Mouse (Mus musculus) liver, embryonic 14 days (tissue): ENCODE data around the gene Dynlt1f. TPM values are rescaled to one million over a fixed set of nuclear protein-coding genes. Genes with fewer than 3 reads are reported as not detected.

Experiments used
- polyA plus RNA-seq: library from polyadenylated mRNA; depleted of rRNA; stranded (reverse); fragments of >200 nt; gene quantifications from 2 replicates; pipeline ENCODE4 v1.2.3, GENCODE M21; 2012; rRNA removed

Dynlt1f gene
- 63.7 and 73.8 TPM in 2 replicates for polyA plus RNA-seq

DNA sequence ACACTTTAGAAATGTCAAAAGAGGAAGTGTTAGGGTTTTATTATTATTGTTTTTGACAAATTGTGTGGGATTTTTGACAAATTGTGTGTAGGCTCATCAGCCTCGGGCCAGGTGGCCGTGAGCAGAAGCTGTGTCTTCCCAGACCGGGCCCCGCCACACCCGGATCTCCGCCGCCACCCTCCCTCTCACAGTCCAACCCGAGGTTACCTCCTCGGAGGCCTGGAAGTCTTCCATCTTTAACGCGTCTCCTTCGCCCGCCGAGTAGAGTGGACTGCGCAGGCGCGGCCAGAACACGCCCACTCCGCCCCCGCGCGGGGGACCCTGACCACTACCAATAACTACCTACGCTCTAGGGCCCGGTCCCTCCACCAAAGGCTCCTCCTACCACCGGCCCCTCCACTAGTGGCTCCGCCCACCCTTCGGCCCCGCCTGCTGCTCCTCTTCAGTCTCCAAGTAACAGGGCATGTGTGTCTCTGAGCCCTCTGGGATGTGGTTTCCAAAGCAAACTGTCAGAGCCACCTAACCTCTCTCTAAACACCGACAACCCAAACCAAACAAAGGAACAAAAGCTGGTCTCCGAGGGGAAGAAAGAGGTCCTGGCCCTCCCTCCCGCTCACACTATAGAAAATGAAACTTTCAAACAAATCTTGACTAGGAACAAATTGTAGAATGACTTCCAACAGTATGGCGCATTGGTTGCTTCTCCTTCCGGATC, at the start of gene Dynlt1f:
Gene Dynlt1f (minus strand): TSS at position 334 of the 715 bp plus-strand sequence.

DNA sequence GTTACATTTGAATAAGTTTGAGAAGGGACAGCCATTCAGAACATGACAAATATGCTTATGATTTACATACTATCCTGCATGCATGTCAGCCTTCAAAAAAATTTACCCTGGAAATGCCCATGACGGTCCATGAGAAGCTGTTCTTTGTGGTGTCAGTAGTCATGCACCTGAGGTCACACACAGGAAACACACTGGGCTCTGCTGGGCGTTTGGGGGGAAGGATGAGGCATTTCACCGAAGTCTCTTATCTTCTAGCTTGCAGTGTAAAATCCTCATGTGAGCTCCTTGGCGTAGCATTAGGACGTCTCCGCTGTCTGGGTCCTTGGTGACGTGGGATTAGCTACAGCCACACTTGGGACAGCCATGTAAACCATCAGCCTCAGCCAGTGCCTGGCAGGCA, 3.1 kb upstream of the Dynlt1f start, which contains the start of gene Sytl3:
Gene Sytl3 (plus strand): TSS at position 293 of the 400 bp plus-strand sequence.

DNA sequence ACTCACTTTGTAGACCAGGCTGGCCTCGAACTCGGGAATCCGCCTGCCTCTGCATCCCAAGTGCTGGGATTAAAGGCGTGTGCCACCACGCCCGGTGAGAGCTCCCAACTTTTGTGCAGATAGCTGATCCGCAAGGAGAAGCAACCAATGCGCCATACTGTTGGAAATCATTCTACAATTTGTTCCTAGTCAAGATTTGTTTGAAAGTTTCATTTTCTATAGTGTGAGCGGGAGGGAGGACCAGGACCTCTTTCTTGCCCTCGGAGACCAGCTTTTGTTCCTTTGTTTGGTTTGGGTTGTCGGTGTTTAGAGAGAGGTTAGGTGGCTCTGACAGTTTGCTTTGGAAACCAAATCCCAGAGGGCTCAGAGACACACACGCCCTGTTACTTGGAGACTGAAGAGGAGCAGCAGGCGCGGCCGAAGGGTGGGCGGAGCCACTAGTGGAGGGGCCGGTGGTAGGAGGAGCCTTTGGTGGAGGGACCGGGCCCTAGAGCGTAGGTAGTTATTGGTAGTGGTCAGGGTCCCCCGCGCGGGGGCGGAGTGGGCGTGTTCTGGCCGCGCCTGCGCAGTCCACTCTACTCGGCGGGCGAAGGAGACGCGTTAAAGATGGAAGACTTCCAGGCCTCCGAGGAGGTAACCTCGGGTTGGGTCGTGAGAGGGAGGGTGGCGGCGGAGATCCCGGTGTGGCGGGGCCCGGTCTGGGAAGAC, 54.3 kb downstream of the Dynlt1f start, which contains the start of gene Dynlt1c:
Gene Dynlt1c (plus strand): TSS at position 468 of the 708 bp plus-strand sequence.

Other genes with a start within 250 kb of the Dynlt1f start
- 101 and 120 TPM in 2 replicates for gene Dynlt1b, start 225.8 kb downstream of the Dynlt1f start, polyA plus RNA-seq
- gene Dynlt1c, start 54.2 kb downstream of the Dynlt1f start, polyA plus RNA-seq, result 5.8 and 7.2 TPM in 2 replicates
- 0.02 and 0.05 TPM in 2 replicates for gene Sytl3, start 3.2 kb upstream of the Dynlt1f start, polyA plus RNA-seq
- gene Ezr, start 126.9 kb upstream of the Dynlt1f start, polyA plus RNA-seq, result 31.0 and 32.3 TPM in 2 replicates